Mouse (Mus musculus) CD4-positive, CD25-positive, alpha-beta regulatory T cell, adult 9 weeks (primary cell): Measurements from ENCODE around the gene Zfyve26. TPM values are rescaled to one million over a fixed set of nuclear protein-coding genes. Genes with fewer than 3 reads are reported as not detected.

Source experiments
- polyA plus RNA-seq: library from polyadenylated mRNA; unstranded; fragments of 100-300 nt; shearing (Covaris generic); gene quantifications from one replicate; pipeline ENCODE4 v1.2.1, GENCODE M21; 2017

The Zfyve26 gene
- 33.3 TPM for polyA plus RNA-seq

GRCm38 (mm10) chr12:79296126-79296816 is at the start of gene Zfyve26:
TSS of gene Zfyve26 (minus strand) at chr12:79296304.

GRCm38 (mm10) chr12:79297121-79297576 is 1.0 kb upstream of the Zfyve26 start, which contains the start of gene Rad51b:
TSS of gene Rad51b (plus strand) at chr12:79297282.

GRCm38 (mm10) chr12:79208703-79209464 is 87.2 kb downstream of the Zfyve26 start, which contains the start of gene Rdh12:
TSS of gene Rdh12 (plus strand) at chr12:79208914.

GRCm38 (mm10) chr12:79192193-79192592 is 103.9 kb downstream of the Zfyve26 start, which contains the start of gene Rdh11:
TSS of gene Rdh11 (minus strand) at chr12:79192293.

Other genes starting within 250 kb of the Zfyve26 start
- gene Pigh, start 206.7 kb downstream of the Zfyve26 start, polyA plus RNA-seq: 22.1 TPM
- gene Arg2, start 165.5 kb downstream of the Zfyve26 start, polyA plus RNA-seq: 0.58 TPM
- gene Vti1b, start 123.6 kb downstream of the Zfyve26 start, polyA plus RNA-seq: 96.0 TPM
- 27.6 TPM for gene Rdh11, start 104.0 kb downstream of the Zfyve26 start, polyA plus RNA-seq
- gene Rdh12, start 87.4 kb downstream of the Zfyve26 start, polyA plus RNA-seq: 16.5 TPM
- 4.1 TPM for gene Rad51b, start 978 bp upstream of the Zfyve26 start, polyA plus RNA-seq